Mouse (Mus musculus) testis, adult 2 months (tissue): Measurements from ENCODE around the gene Rgs3.

ENCODE experiments used
- CTCF ChIP-seq: fragments of 200-500 bp; IDR thresholded peaks from 2 replicates; pipeline ENCODE4 v1.5.1; 2012; ENCODE audit warnings: low read depth, mild to moderate bottlenecking, inconsistent platforms, low read length, moderate library complexity; ENCODE audit not compliant: control insufficient read depth, insufficient read depth, insufficient replicate concordance
- POLR2A ChIP-seq: fragments of 200-500 bp; IDR thresholded peaks from 2 replicates; pipeline ENCODE4 v1.6.1; 2012; ENCODE audit warnings: low read depth, mild to moderate bottlenecking, inconsistent platforms, low read length, moderate library complexity; ENCODE audit not compliant: control insufficient read depth

DNA sequence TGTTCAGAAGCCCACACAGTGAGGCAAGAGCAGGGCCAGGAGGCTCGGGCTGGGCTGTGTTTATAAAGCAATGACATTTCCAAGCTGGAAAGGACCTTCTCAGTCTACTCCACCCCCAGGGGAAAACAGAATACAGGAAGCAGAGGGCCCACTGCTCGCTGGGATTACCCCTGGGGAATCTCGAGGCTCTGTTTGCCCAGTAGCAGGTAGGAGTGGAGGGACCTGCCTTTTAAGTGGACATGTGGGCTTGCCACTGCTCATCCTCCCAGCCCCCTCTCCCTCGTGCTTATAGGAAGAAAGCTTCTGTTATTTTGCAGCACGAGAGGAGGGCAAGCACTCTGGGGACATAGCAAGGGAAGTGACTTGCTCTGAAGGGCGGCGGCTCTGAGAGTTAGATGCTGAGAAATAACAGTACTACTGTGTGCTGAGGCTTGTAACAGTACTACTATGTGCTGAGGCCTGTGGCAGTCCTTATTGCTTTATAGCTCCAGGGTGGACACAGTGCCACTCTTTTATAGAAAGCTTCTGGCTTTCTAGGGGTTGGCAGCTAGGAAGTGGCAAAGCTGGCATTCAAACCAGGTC lies 91.6 kb downstream of the Rgs3 start:
- TF ChIP-seq CTCF (no peak), POLR2A (no peak)
